Mouse (Mus musculus) mature B cell (primary cell): ENCODE measurements around the gene Cadps2.

Source experiments
- in situ Hi-C: fragments of 300-500 bp; cut with MboI; formaldehyde crosslinking; loops from 2 replicates; pipeline ENCODE4 v1.14.3; 2019

Cadps2 gene

DNA sequence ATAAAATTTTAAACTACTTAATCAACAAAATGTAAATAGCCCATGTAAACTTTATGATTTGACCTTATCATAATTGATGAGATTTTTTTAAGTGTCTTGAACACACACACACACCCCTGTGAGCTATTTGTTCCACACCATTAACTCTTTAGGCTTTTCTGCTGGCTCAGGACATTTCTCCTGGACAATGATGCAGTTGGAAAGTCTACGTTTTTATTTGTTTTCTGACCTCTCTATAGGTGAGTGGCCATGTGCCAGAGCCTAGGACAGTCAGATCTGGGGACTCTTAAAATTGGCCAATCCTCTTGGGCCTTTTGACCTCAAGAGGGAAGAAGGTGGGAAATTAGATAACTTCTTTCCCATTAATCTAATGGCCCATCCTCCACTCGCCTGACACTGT, 478.6 kb downstream of the Cadps2 start:
- in situ Hi-C loops: no loop called here

DNA sequence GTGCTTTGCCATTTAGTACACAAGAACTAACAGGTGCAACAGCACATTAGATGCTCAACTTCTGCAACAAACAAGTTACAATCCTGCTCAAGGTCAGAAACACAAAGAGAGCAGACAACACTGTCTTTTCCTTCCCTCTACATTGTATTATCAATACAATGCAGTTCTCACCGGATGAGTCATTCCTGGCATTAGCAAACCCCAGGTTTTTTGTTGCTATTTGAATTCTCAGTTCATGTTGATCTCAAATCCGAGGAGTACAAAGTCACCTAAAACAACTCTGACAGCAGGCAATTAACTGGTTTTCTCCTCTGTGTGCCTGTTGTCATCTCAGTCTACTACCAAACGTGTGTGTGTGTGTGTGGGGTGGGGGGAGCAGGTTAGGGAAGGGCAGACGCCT, 483.1 kb downstream of the Cadps2 start:
- in situ Hi-C loops: no loop called here

DNA sequence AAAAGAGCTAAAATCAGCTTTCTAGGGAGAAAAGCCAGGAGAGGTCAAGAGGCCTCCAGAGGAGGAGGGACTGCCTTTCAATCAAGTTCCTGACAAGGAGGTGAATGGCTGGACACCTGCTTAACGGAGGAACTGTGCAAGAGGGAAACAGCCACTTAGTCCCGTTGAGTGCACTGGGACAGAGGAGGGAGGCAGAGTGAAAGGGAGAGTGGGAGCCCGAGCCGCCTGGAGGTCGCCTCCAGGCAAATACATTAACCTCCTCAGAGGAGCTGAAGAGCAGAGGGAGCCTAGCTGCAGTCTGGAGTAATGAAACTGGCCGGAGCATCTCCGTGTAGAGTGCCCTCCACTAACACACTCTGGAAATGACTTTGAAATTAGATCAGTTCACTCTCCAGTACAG, 485.7 kb downstream of the Cadps2 start:
- in situ Hi-C loops: no loop called here

DNA sequence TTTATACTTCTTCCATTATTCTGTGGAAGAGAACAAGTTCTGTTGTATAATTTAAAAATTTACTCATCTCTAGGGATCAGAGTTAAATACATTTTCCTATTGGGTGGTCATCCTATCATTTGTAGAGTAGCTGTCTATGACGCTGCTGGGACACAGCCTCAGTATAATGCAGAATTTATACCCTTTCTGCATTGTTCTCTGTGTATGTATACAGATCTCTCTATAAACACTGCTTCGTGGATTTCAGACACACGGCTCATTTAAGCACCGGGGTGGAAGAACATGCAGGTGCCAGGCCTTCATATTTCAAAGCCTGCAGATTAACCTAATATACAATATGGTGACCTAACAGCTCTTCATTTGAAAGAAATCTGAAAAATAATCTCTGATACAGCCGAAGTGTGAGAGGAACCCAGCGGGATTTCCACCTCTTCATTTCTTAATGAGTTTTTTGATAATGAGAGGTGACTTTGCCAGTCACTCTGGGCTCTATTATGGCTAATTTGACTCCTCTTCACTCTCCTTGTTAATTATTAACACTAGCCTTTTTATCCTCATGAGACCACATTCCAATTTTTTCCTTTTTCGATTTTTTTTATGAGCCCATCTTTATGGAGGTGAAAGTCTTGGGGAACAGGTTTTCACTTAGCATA, 501.7 kb downstream of the Cadps2 start:
- in situ Hi-C loops: no loop called here

DNA sequence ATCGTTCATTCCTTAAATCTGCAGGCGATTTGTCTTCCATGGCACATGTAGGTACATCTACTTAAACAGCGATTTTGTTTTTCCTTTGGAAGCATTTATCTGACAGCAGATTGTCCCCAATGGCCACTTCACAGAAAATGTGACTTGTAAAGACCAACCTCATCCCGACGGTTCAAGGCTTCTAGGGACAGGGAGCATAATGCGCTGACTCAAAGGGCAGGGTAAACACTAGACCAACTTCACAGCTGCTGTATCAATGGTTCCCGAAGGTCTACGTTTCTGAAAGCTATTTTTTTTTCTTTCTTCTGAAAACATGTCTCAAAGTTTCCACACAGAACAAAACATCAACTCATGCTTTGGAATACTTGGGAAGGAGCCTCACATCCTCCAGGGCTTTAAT, 524.3 kb downstream of the Cadps2 start:
- in situ Hi-C loops: no loop called here

DNA sequence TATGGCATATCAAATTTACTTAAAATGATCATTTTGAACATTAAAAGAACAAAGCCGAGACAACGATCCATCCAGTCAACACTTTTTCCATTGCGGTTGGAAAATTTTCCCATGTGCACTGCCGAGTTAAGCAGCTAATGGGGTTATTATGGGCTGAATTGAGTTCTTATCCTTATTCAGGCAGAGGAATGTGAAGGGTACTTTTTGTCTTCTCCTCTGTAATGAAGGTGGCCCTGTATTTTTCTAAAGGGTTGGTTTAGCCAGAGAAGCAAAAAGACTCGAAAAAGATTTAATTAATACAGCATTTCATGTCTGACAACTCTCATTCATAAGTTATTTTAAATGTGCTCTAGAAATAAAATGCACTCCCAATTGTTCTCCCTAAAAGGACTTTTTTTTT, 524.9 kb downstream of the Cadps2 start:
- in situ Hi-C loops: no loop called here

DNA sequence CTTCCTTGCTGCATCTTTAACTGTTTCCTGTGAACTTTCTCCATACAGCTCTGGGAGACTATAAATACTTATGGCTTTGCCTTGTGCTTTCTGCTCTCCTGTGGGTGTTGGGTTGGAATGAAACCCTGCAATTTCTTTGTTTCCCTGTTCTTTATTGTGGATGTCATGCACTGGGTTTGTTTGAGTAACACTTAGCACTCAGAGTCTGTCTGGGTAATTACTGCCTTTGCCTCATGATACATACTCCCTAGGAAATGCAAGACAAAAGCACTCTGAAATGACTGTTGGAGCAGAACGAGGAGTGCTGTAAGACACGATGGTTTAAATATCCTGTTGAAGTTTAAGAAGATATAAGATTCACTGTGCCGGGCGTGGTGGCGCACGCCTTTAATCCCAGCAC, 533.2 kb downstream of the Cadps2 start:
- in situ Hi-C loops: no loop called here

DNA sequence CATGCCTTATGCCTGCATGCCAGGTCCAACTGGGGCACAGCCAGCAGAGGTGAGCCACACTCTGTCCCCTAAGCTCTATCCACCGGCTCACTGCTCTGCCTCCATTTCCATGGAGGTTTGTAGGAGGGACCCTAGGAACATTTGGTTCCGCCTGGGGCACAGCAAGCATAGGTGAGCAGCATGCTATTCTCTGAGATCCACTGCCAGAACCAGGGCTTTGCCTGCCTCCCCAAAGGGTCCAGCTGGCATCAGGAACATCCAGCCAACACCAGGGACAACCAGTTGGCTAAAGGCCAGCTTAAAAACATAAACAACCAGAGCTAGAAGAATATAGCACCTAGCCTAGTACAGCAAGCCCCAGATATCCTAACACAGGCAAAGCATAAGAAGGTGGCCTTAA, 540.6 kb downstream of the Cadps2 start:
- in situ Hi-C loops: no loop called here

DNA sequence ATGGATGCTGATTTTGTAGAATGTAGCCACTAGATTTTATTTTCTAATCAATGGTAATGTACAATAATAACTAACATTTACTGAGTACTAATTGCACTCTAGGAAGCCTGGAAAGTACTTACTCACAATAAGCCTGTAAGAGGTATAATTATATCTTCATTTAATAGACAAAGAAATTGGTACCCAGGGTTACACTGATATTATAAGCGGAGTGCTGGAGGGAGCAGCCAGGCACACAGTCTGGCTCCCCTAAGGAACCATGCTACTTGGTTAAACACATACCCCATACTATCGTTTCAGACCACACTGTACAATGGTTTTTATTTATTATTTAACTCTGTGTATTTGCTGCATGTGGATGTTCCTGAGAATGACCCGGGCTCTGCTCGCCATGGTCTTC, 544.5 kb downstream of the Cadps2 start:
- in situ Hi-C loops: no loop called here

DNA sequence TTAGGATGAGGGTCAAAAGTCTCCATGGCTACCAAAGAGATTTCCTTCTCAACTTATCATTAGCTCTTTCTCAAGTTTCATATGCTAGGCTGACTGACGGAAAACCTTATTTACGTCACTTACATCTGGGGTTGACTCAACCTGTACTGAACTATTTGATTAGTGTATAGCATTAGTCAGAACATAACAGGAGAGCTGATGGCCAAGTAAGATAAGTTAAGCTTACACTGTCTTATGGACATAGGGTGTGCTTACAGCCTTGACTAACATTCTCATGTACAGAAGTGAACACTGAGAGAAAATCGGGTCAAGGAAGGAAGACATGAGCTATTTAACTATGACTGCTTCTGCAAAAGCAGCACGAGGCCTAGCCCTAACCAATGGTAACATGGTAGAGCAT, 550.5 kb downstream of the Cadps2 start:
- in situ Hi-C loops: no loop called here

DNA sequence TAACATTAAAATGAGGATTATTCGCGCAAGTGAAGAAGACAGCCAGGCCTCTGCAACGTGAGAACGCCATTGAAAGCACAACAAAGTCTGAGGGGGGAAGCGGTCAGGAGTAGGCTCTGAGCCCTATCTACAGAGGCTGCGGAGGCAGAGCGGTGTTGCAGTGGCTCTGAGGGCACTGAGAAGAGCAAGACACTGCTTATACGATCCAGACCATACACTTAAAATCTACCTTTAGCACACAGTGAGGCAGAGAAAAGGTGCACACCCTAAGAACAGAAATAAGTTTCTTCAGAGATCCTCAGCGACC, 557.8 kb downstream of the Cadps2 start:
- in situ Hi-C loops: no loop called here

DNA sequence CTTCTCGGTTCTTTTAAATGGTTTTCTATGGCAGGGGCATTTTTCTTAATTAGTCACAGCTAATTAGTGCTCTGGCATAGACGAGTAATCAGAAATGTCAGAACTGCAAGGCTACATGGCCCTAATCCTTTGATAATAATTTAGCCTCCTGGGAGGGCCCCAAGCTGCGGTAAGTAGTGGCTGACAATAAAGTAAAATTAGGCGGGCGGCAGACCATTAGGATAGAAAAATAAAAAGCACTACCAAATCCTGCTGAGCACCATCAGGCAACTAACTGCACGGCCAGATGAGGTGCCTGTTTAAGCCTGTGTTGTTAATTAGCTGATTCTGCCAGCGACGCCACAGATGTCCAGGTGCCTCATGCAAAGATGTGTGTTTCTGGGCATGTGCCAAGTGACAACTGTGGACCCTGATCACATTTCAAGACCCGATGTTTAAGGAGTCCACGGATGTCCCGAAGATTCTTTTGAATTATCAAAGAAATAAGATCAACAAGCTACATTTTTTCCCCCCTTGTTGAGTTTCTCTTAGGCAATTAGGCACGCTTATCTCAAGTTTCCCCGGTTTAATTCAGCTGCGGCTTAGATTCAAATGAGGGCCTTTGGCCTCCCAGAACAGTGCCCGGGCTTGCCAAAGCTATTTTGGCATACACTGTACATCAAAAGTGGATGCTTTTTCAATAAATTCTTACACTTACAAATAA, 558.3 kb downstream of the Cadps2 start:
- in situ Hi-C loops: no loop called here

DNA sequence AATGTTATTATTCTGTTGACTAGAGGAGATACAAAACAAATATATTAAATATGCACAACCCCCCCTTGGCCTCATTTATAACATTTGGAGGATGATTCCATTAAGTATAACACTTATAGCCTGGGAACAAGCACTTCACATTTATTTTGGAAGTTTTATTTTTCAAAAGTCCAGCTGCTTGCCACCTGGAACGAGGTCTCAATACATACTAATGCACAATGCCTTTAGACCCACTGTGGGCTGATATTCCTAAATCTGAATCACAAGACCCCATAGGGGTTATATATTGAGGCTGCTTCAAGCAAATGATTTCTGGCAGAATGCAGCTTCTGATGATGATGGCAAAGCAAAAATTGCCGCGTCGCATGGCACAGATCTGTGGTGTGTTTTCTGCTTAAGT, 565.7 kb downstream of the Cadps2 start:
- in situ Hi-C loops: no loop called here

DNA sequence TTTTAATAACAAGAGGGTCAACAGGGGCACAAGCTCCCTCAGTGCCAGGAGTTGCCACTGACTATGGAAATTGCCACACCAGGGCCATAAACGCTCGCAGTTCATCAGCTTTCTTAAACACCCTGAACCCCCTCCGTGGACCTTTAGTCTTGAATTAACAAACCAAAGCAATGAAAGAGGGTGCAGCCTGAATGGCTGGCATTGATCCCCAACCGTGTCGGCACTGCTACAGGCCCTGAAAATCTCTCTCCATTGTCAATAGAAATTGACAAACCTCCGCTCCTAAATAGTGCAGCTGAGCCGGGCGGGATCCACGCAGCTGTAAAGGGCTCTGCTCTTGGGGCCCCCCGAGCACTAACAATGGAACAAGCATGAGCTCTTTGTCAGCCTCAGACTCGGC, 566.2 kb downstream of the Cadps2 start:
- in situ Hi-C loops: no loop called here

DNA sequence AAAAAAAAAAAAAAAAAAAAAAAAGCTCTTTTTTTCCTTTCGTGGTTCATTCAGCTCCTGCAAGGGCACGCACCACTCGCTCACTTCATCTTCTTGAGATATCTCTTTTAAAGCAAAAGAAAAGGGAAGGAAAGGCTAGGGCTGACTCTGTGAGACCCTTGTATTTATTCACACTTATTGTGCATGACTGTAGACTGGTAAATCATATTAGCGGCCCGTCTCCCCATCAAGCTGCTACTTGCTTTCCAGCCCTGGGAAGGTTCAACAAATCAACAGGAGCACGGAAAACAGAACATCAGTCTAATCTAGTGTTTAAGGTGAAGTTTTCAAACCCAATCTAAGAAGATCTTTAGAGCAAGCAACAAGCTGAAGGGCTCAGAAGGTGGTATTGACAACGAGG, 566.7 kb downstream of the Cadps2 start:
- in situ Hi-C loops: no loop called here

DNA sequence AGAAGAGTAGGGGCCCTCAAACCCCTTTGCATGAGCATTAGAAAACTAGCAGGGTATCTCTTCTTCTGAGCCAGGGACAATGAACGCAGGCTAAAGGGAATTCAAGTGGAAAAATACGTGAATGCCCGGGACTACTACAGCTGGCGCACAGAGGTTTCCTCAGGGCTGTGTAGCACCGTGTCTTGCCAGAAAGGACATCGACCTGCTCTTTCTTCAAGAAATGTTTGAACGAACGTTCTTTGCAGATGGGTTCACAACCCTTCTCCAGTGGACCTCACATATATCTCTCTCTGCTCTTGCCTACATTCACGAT, 578.5 kb downstream of the Cadps2 start:
- in situ Hi-C loops: no loop called here

DNA sequence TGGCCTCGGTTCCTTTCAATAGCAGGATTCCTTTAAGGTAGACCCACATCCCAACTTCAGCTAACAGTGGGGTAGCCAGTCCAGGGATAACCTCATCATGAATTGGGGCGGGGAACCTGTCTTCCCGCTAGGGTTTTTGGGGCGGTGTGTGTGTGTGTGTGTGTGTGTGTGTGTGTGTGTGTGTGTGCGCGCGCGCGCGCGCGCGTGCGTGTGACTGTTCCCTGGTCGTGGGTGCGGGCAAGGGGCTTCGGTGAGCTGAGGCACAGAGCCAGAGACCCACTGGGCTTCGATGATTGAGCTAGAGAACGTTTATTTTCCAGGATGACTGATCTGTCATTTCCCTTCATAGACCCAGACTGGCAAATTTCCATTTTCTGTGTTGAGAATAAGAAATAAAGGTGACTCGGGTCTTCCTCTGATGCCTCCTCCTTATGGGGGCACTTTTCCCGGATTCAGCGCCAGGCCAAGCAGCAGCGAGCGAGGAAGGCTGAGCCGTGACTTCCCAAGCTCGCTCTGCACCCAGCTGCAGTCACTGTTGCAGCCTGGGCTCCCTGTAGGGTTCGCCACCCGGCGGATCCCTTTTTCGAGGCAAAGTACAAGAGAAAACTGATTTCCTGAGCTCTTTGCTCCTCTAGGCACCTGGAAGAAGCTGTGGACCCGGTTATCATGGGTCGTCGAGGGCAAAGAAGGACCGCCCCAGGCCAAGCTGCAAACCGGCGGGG, 579.0 kb downstream of the Cadps2 start:
- in situ Hi-C loops: no loop called here

DNA sequence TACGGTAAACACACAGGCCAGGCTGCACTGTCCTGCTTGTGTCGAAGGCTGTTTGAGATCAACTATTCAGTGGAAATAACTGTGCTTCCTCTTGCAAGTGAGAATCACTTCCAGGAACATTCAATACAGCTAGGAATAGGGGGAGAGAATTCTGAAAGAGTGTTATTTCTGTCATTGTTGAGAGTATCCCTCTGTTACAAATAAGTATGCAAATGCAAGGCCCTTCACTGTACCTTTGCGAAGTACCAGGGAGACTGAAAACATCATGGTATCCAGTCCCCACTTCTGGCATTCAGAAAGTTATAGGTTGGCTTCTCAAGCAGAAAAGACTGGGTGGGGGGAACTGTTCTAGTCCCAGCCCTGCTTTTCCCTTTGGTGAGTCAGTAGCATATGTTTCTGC, 581.2 kb downstream of the Cadps2 start:
- in situ Hi-C loops: no loop called here

DNA sequence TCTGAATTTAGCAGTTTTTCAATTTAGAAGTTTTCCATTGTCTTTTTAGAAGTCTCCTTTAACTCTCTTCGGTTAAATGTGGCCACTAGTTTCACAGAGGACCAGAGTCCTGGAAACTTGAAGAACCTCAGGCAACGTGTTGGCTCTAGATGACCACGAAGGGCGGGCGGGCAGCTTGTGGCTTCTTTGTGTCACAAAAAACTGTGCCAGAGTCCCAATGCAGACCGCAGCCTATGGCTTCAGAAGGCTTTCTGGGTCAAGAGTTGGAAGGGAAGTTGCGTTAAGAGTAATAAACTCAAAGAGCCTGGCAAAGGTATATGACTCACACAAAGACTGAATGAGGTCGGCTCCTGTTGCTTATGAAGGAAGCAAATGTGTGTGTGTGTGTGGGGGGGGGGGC, 584.1 kb downstream of the Cadps2 start:
- in situ Hi-C loops: no loop called here

DNA sequence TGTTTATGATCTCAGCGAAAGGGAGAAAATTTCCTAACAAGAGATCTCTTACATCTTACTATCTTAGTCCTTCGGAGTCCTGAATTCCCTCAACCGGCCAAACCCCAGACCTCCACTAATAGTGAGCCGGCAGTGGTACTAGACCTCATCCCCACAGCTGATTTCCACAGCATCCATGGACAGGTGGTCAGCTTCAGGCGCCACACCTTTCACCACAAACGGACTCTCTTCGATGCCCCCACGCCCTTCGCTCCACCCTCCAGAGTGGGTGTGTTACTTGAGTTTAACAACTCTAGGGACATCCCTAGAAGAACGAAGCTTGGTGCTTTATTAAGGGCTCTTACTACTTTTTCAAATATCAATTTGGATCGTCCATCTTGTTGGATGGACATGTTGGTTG, 584.6 kb downstream of the Cadps2 start:
- in situ Hi-C loops: no loop called here

DNA sequence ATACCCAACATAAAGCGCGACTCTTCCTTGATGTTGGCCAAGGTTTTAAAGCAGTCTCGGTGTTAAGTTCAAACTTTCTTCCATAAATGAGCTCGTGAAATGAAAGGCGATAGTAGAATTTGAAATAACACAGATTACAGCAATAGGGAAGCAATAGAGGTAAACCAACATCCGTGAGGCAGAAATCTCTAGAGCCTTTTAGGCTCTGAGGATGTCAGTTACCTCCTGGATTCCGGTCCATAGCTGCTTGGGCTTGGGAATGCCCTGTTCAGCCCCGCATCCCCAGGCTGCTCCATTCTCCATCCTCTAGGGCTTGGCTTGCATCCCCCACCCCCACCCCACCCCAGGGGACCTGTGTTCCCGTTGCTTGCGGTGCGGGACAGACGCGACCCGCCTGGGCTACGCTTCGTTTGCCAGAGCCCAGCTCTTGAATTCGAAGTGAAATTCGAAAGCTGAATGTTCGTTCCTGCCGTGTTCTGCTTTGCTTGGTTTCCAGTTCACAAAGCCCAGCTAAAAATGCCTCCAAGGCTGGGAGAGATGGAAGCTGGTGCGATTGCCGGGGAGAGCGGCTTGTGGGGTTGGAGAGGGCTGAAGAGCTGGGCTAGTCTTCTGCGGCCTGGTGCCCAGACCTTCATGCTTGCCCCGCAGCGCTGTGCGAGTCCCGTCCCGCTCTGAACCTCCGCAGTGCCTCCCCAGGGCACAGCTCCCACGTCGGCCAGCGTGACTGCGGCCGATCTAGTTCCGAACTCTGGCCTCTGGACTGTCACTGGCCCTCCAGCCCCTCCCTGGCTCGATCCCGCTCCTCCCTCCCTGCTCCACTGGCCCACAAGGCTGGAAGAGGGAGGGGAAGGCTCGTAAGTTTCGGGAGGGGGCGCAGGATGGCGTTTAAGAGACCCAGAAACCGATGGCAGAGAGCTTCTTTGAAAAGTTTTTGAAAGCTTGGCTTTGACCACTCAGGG, 585.6 kb downstream of the Cadps2 start:
- in situ Hi-C loops: no loop called here
